Mouse (Mus musculus) heart, postnatal 10 days (tissue): Measurements from ENCODE around the gene Lama2. TPM values are rescaled to one million over a fixed set of nuclear protein-coding genes. Genes with fewer than 3 reads are reported as not detected.

Experiments used
- DNase-seq, 2 experiments: peaks; one replicate each; pipeline ENCODE4 v3.0.0; 2021
- intact Hi-C: fragments of 180-260 bp; cut with DNase I; formaldehyde crosslinking; loops from one replicate; pipeline ENCODE4 v1.15.1; 2025
- total RNA-seq, 2 experiments: library from RNA; stranded (reverse); gene quantifications; 2 replicates each; pipeline ENCODE4 v1.2.3; 2021

The Lama2 gene
- total RNA-seq: 100 to 1,000 TPM; 222 to 226 TPM

DNA sequence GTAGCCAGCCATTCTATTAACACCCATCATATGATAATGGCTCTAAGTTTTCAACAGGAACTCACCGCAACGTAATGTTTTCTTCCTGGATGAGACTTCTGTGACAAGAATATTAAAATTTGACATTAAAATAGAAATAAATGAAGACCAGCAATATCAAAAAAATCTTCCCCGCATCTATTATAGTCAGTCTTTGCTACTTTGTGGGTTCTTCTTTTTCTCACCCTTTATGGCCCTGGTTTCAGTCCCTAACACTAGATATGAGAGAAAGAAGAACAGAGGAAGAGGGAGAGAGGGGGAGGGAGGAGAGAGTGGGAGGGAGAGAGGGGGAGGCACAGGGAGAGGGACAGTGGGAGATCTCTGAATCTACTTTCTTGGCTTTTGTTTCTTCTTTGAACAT is at the start of gene Lama2:
TSS of gene Lama2 (minus strand) at position 101 of the 400 bp plus-strand sequence.
- intact Hi-C loops: no loop called here
- no peak for DNase-seq

DNA sequence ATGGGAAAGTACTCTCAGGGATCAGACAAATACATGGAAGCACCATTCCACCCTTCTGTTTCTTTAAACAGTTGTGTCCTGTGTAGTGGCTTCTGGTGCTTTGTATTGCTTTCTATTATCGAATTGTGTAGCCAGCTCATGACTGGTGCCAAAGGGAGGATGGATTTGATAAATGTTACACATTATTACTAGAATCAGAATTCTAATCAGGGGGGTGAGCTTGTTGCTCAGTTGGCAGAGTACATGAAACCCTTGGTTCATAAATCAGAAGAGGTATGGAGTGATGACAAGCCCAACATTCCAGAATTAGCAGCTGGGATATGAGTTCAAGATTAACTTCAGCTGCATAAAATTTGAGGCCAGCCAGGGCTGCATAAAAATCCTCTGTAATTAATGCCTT is 44.8 kb upstream of the Lama2 start:
- intact Hi-C loops: no loop called here
- DNase-seq: no peak

- intact Hi-C loops: no loop called here
- DNase-seq: no peak
Measured at GRCm38 (mm10) chr10:27663396-27663795, 43.8 kb upstream of the Lama2 start.

GRCm38 (mm10) chr10:27654164-27654563 is 34.6 kb upstream of the Lama2 start:
- intact Hi-C loops: no loop called here

DNA sequence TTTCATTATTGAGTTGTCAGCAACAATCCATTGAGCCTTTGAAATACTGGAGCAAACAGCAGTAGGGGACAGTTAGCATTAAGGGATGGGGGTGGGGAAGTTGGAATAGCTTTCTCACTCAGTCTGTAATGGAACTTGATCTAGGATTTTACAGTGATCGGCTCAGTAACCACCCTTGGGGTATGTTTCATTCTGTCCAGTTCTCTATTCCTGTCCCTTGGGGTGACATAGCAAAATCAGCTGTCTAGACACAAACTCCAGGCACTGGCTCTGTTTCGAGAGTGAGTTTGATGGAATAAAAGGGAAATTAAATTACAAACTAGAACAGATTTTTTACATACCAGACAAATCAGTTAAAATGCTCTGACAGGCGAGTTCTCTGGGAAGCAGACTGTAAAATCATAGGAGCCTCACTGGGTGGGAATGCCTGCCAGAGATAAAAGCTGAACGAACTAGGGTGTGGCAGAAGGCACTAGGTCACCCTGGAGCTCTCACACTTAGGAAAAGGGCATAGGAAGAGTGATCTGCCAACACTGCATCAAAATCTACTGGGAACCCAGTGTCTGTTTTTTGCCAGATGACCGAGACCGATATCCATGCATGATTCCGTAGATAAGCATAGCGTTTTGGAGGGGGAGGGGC is 33.3 kb upstream of the Lama2 start:
- intact Hi-C loops: no loop called here
- DNase-seq: peak; percentile 49 to 55

More at GRCm38 (mm10) chr10:27654164-27654563, 34.6 kb upstream of the Lama2 start:
- peak; percentile 17 to 18 for DNase-seq

- intact Hi-C loops: no loop called here
- DNase-seq: no peak
Measured at GRCm38 (mm10) chr10:27635721-27636120, 16.2 kb upstream of the Lama2 start.

DNA sequence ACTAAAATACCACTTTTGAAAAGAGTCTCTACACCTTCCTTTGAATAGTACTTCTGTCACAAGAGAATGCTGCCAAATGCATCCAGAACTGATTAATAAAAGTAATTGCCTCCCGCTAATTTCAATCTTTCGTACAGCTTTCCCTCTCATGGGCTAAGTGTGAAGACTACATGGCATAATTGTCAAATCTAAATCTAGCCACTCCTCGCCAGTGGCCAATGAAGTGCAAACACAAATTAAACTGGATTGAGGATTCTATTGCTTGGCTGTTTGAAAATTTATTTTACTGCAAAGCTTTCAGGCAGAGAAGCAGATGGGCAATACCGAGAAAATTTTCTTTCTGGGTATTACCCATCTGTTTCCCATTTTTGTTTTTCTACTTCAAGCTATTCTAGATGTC is 11.4 kb upstream of the Lama2 start:
- intact Hi-C loops: no loop called here
- no peak for DNase-seq

- DNase-seq: peak; percentile 80 to 81
- intact Hi-C loops: no loop called here
Measured at GRCm38 (mm10) chr10:27621697-27622449, 2.3 kb upstream of the Lama2 start.

- intact Hi-C loops: no loop called here
- no peak for DNase-seq
Measured at GRCm38 (mm10) chr10:27617522-27618020, 2.0 kb downstream of the Lama2 start.

- DNase-seq: peak; percentile 74 to 76
- intact Hi-C loops: no loop called here
Measured at GRCm38 (mm10) chr10:27616641-27617415, 2.7 kb downstream of the Lama2 start.

DNA sequence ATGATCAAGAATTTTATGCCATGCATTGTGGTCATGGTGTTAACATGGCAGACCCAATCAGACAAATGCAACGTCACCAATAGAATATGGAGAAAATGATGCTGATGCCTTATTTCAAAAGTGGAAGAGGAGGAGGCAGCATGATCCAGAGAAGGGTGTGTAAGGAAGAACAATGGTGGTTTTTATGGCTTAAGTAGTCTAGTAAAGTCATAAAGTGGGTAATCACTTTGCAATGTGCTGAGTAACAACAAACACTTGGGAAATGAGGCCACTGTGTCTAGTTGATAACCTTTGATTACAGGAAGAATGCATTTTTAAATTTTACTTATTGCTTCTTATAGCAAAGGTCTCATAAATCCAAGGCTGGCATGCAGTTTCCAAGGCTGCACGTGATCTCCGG is 23.9 kb downstream of the Lama2 start:
- DNase-seq: no peak
- intact Hi-C loops: no loop called here

GRCm38 (mm10) chr10:27533217-27533616 is 86.3 kb downstream of the Lama2 start:
- intact Hi-C loops: no loop called here
- peak; percentile 16 to 19 for DNase-seq

DNA sequence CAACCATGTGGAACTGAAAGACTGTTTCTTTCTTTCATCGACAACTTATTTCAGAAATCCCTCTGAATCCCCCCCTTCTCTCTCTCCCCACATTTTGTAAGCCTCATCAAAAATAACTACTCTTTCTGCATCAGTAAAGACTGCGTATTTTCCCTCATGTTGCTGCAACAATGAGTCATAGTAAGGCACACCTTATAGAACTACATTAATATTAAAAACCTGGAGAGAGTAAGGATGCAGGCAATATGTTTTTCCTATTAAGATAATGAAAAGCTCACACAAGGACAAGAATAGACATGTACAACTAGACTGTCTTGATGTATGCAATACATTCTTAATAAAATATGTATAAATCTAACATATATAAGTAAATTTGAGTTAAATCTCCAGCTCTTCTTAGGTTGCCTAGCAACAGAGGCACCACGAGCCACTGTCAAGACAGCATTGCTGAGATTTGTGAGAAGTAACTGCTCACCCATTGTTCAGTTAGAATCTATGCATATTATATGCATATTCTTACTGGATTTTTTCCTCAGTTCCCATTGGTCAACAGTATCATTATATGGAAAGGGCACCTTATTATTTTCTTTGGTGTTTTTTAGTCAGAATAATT is 110.6 kb downstream of the Lama2 start:
- intact Hi-C loops: no loop called here
- DNase-seq: no peak

DNA sequence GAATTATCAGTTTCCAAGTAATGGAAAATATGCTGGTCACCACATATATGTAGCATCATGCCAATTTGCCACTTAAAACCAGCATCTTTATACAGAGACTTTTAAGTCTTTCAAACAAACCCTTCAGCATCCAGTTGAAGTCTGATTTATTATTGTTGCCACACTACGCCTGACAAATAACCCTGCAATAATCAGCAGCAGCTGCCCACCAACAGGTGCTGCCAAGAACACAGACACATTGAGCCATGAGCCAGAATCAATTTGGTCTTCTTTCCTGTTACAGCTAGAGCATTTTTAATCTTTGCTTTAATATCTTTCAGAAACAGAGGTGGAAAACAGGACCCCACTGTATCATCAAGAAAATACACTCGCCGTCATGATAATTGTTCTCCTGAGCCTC is 118.7 kb downstream of the Lama2 start:
- intact Hi-C loops: no loop called here

DNA sequence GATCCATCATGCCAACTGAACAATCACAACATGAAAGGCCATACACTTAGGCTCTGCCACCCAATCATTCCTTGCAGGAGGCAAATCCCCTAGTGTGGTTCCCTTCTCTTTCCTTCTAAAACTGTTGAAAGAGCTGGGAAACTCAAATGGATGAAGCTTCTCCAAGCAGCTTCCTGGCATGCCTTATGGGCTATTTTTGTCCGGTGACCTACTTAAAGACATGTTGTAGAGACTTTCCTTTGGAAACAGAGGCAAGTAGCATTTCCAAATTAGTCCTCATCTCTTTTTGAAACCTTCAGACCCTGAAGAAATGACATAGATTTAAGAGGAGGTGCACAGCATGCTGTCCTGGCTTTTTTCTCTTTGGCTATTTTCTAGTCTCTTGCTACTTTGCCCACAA is 131.1 kb downstream of the Lama2 start:
- DNase-seq: peak; percentile 27 to 43
- intact Hi-C loops: no loop called here

More for the DNA sequence above, 118.7 kb downstream of the Lama2 start:
- DNase-seq: no peak

DNA sequence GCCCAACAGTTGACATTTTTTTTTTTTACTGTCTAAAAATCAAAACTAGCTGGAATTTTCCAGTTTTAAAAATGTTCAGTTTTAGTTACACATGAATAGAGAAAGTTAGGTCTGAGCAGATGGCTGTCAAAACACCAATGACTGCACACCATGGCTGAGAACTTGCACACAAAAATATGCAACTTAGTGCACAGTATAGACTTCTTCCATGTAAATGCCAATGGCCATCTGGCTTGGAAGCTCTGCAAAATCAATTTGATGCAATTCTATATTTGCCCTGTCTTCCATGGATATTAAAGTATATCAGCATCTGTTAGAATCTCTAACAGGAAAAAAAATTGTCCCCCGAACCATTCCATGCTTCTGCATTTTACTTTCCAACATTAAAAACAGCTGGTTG is 135.5 kb downstream of the Lama2 start:
- no peak for DNase-seq
- intact Hi-C loops: no loop called here

GRCm38 (mm10) chr10:27475540-27475939 is 144.0 kb downstream of the Lama2 start:
- intact Hi-C loops: no loop called here
- peak in 1 of 2 experiments; percentile 10 for DNase-seq

- intact Hi-C loops: no loop called here
- DNase-seq: no peak
Measured at GRCm38 (mm10) chr10:27468274-27468673, 151.3 kb downstream of the Lama2 start.

- DNase-seq: no peak
- intact Hi-C loops: no loop called here
Measured at GRCm38 (mm10) chr10:27413583-27414465, 205.7 kb downstream of the Lama2 start.

- intact Hi-C loops: no loop called here
- no peak for DNase-seq
Measured at GRCm38 (mm10) chr10:27390753-27391152, 228.8 kb downstream of the Lama2 start.
